Comparison of ENCODE assay signal across 8 mouse cellular contexts in genomic region chr11:98796515-98797216, GRCm38 (mm10). TPM values are rescaled to one million over a fixed set of nuclear protein-coding genes. Genes with fewer than 3 reads are reported as not detected.
DNase-seq lines count a peak whose midpoint lies in the region; ATAC-seq lines count a peak whose summit lies in the region.

No protein-coding gene starts in this region.

- 3% methylated on average over 23 of the region's 23 CpGs for WGBS in embryonic facial prominence, embryonic 14.5 days
- WGBS in heart, embryonic 11.5 days (ENCODE audit: insufficient replicate concordance) = 4% methylated on average over 23 of the region's 23 CpGs
- 2% methylated on average over 23 of the region's 23 CpGs for WGBS in kidney, embryonic 14.5 days
- WGBS in liver, embryonic 12.5 days (ENCODE audit: insufficient replicate concordance) = 5% methylated on average over 23 of the region's 23 CpGs

- ATAC-seq in embryonic facial prominence, embryonic 14.5 days (ENCODE audit: low read depth) = peak; percentile 31
- ATAC-seq in heart, embryonic 11.5 days (replicated peaks; ENCODE audit: insufficient number of reproducible peaks, low FRiP score, low TSS enrichment) = no peak
- ATAC-seq in kidney, embryonic 14.5 days (ENCODE audit: low FRiP score, low TSS enrichment) = peak; percentile 32
- ATAC-seq in liver, embryonic 12.5 days = peak; percentile 3; the same call in 1 of the 2 replicates

- peak overlapping the region; percentile 88 for H3K4me2 ChIP-seq in embryonic facial prominence, embryonic 14.5 days (ENCODE audit: low read depth, low read length)
- H3K4me2 ChIP-seq in heart, embryonic 11.5 days = peak overlapping the region; percentile 97
- peak overlapping the region; percentile 59 for H3K4me2 ChIP-seq in kidney, embryonic 14.5 days (replicated peaks; ENCODE audit: low read depth, low read length)
- peak overlapping the region; percentile 96 for H3K4me2 ChIP-seq in liver, embryonic 12.5 days

- peak overlapping the region; percentile 100 for H3K27ac ChIP-seq in embryonic facial prominence, embryonic 14.5 days (replicated peaks; ENCODE audit: low read depth, low read length)
- H3K27ac ChIP-seq in heart, embryonic 11.5 days (ENCODE audit: low read depth, low read length) = peak overlapping the region; percentile 100
- H3K27ac ChIP-seq in kidney, embryonic 14.5 days (ENCODE audit: low read depth, low read length) = peak overlapping the region; percentile 99
- peak overlapping the region; percentile 98 for H3K27ac ChIP-seq in liver, embryonic 12.5 days

- H3K27me3 ChIP-seq in embryonic facial prominence, embryonic 14.5 days (replicated peaks; ENCODE audit: control insufficient read depth, insufficient read depth, low read length) = no peaks in the 10 kb centered on the region
- H3K27me3 ChIP-seq in heart, embryonic 11.5 days (ENCODE audit: control insufficient read depth, insufficient read depth, low read length) = no peaks in the 10 kb centered on the region
- no peaks in the 10 kb centered on the region for H3K27me3 ChIP-seq in kidney, embryonic 14.5 days (ENCODE audit: control insufficient read depth, insufficient read depth, low read length)
- H3K27me3 ChIP-seq in liver, embryonic 12.5 days (replicated peaks) = no peaks in the 10 kb centered on the region

- peak overlapping the region; percentile 99 for H3K4me3 ChIP-seq in embryonic facial prominence, embryonic 14.5 days (ENCODE audit: low read depth, low read length)
- H3K4me3 ChIP-seq in heart, embryonic 11.5 days (ENCODE audit: low read depth, low read length) = peak overlapping the region; percentile 88
- peak overlapping the region; percentile 100 for H3K4me3 ChIP-seq in kidney, embryonic 14.5 days (ENCODE audit: low read length)
- H3K4me3 ChIP-seq in liver, embryonic 12.5 days = peak overlapping the region; percentile 91

- H3K4me1 ChIP-seq in embryonic facial prominence, embryonic 14.5 days (ENCODE audit: control insufficient read depth, insufficient read depth, low read length) = peaks cover 25% of the 10 kb centered on the region
- H3K4me1 ChIP-seq in heart, embryonic 11.5 days (ENCODE audit: control insufficient read depth, insufficient read depth, low read length) = peaks cover 20% of the 10 kb centered on the region
- H3K4me1 ChIP-seq in kidney, embryonic 14.5 days (ENCODE audit: control insufficient read depth, insufficient read depth, low read length) = peaks cover 37% of the 10 kb centered on the region
- peaks cover 52% of the 10 kb centered on the region for H3K4me1 ChIP-seq in liver, embryonic 12.5 days

- no peaks in the 10 kb centered on the region for H3K9me3 ChIP-seq in embryonic facial prominence, embryonic 14.5 days (ENCODE audit: control insufficient read depth, low read length)
- no peaks in the 10 kb centered on the region for H3K9me3 ChIP-seq in heart, embryonic 11.5 days (replicated peaks; ENCODE audit: control insufficient read depth, low read length)
- H3K9me3 ChIP-seq in kidney, embryonic 14.5 days (ENCODE audit: control insufficient read depth, low read length) = no peaks in the 10 kb centered on the region
- no peaks in the 10 kb centered on the region for H3K9me3 ChIP-seq in liver, embryonic 12.5 days (replicated peaks)

- H3K9ac ChIP-seq in embryonic facial prominence, embryonic 14.5 days (ENCODE audit: low read depth, low read length) = peak overlapping the region; percentile 99
- peak overlapping the region; percentile 100 for H3K9ac ChIP-seq in heart, embryonic 11.5 days (ENCODE audit: low read depth, low read length)
- H3K9ac ChIP-seq in kidney, embryonic 14.5 days (ENCODE audit: low read depth, low read length) = peak overlapping the region; percentile 97
- peak overlapping the region; percentile 99 for H3K9ac ChIP-seq in liver, embryonic 12.5 days

- H3K36me3 ChIP-seq in embryonic facial prominence, embryonic 14.5 days (ENCODE audit: control insufficient read depth, insufficient read depth, low read length) = peaks cover 40% of the 10 kb centered on the region
- H3K36me3 ChIP-seq in heart, embryonic 11.5 days (ENCODE audit: control insufficient read depth, insufficient read depth, low read length) = peaks cover 19% of the 10 kb centered on the region
- H3K36me3 ChIP-seq in kidney, embryonic 14.5 days (ENCODE audit: control insufficient read depth, insufficient read depth, low read length) = peaks cover 34% of the 10 kb centered on the region
- H3K36me3 ChIP-seq in liver, embryonic 12.5 days = peaks cover 43% of the 10 kb centered on the region

- DNase-seq in CD4-positive helper T cell, adult 2 months (ENCODE audit: low read depth, low spot score) = peak; percentile 63
- DNase-seq in adrenal gland, adult 18-20 months (ENCODE audit: low spot score in 2 of 2) = peak; percentile 55 to 59
- peak; percentile 89 for DNase-seq in embryonic facial prominence, embryonic 14.5 days (ENCODE audit: low spot score)
- peak; percentile 84 for DNase-seq in neural tube, embryonic 10.5 days (ENCODE audit: extremely low spot score, low spot score)
- DNase-seq in thymus, postnatal 14 days = peak; percentile 82

RNA-seq across cellular contexts. Expression of gene Msl1, which starts 1.4 kb away (rescaled TPM):
- 10 to 100 TPM; 82.3 to 97.4 TPM for total RNA-seq in adrenal gland, adult 18-20 months (2021)
- polyA plus RNA-seq in embryonic facial prominence, embryonic 14.5 days (2014; fragmentation: Nextera tagmentation; extraction: Ambion mirVana) = 18.1 and 18.5 TPM in 2 replicates
- 15.9 and 17.1 TPM in 2 replicates for polyA plus RNA-seq in heart, embryonic 11.5 days (2014; fragmentation: Nextera tagmentation; extraction: Ambion mirVana)
- 21.6 and 33.7 TPM in 2 replicates for polyA plus RNA-seq in kidney, embryonic 14.5 days (2014; fragmentation: Nextera tagmentation; extraction: Ambion mirVana)
- polyA plus RNA-seq in liver, embryonic 12.5 days (2016; fragmentation: Nextera tagmentation; extraction: Ambion mirVana) = 11.5 and 11.7 TPM in 2 replicates

RNA-seq across cellular contexts. Expression of gene Casc3, which starts 8.0 kb away (rescaled TPM):
- total RNA-seq in adrenal gland, adult 18-20 months (2021) = 10 to 100 TPM; 36.8 to 41.9 TPM
- 32.2 and 34.0 TPM in 2 replicates for polyA plus RNA-seq in embryonic facial prominence, embryonic 14.5 days (2014; fragmentation: Nextera tagmentation; extraction: Ambion mirVana)
- polyA plus RNA-seq in heart, embryonic 11.5 days (2014; fragmentation: Nextera tagmentation; extraction: Ambion mirVana) = 22.2 and 28.5 TPM in 2 replicates
- polyA plus RNA-seq in kidney, embryonic 14.5 days (2014; fragmentation: Nextera tagmentation; extraction: Ambion mirVana) = 28.1 and 43.1 TPM in 2 replicates
- 26.4 and 29.7 TPM in 2 replicates for polyA plus RNA-seq in liver, embryonic 12.5 days (2016; fragmentation: Nextera tagmentation; extraction: Ambion mirVana)

RNA-seq across cellular contexts. Expression of gene Nr1d1, which starts 21.5 kb away (rescaled TPM):
- total RNA-seq in adrenal gland, adult 18-20 months (2021) = 100 to 1,000 TPM; 226 to 232 TPM
- polyA plus RNA-seq in embryonic facial prominence, embryonic 14.5 days (2014; fragmentation: Nextera tagmentation; extraction: Ambion mirVana) = 1.1 and 1.9 TPM in 2 replicates
- 5.6 and 6.4 TPM in 2 replicates for polyA plus RNA-seq in heart, embryonic 11.5 days (2014; fragmentation: Nextera tagmentation; extraction: Ambion mirVana)
- 1.6 and 2.6 TPM in 2 replicates for polyA plus RNA-seq in kidney, embryonic 14.5 days (2014; fragmentation: Nextera tagmentation; extraction: Ambion mirVana)
- 1.3 and 1.4 TPM in 2 replicates for polyA plus RNA-seq in liver, embryonic 12.5 days (2016; fragmentation: Nextera tagmentation; extraction: Ambion mirVana)

RNA-seq across cellular contexts. Expression of gene Rapgefl1, which starts 39.9 kb away (rescaled TPM):
- under 1 TPM; 0.36 to 0.58 TPM for total RNA-seq in adrenal gland, adult 18-20 months (2021)
- 5.7 and 6.3 TPM in 2 replicates for polyA plus RNA-seq in embryonic facial prominence, embryonic 14.5 days (2014; fragmentation: Nextera tagmentation; extraction: Ambion mirVana)
- 0.57 and 0.73 TPM in 2 replicates for polyA plus RNA-seq in heart, embryonic 11.5 days (2014; fragmentation: Nextera tagmentation; extraction: Ambion mirVana)
- 1.6 and 2.4 TPM in 2 replicates for polyA plus RNA-seq in kidney, embryonic 14.5 days (2014; fragmentation: Nextera tagmentation; extraction: Ambion mirVana)
- 0.21 and 0.24 TPM in 2 replicates for polyA plus RNA-seq in liver, embryonic 12.5 days (2016; fragmentation: Nextera tagmentation; extraction: Ambion mirVana)

RNA-seq across cellular contexts. Expression of gene Thra, which starts 56.2 kb away (rescaled TPM):
- total RNA-seq in adrenal gland, adult 18-20 months (2021) = 10 to 100 TPM; 90.2 to 91.0 TPM
- 57.7 and 62.2 TPM in 2 replicates for polyA plus RNA-seq in embryonic facial prominence, embryonic 14.5 days (2014; fragmentation: Nextera tagmentation; extraction: Ambion mirVana)
- polyA plus RNA-seq in heart, embryonic 11.5 days (2014; fragmentation: Nextera tagmentation; extraction: Ambion mirVana) = 32.2 and 35.7 TPM in 2 replicates
- 28.0 and 31.8 TPM in 2 replicates for polyA plus RNA-seq in kidney, embryonic 14.5 days (2014; fragmentation: Nextera tagmentation; extraction: Ambion mirVana)
- polyA plus RNA-seq in liver, embryonic 12.5 days (2016; fragmentation: Nextera tagmentation; extraction: Ambion mirVana) = 13.0 and 13.3 TPM in 2 replicates
